Mouse (Mus musculus) kidney, adult 2 months (tissue): ENCODE data around the gene Troap. TPM values are rescaled to one million over a fixed set of nuclear protein-coding genes. Genes with fewer than 3 reads are reported as not detected.

ENCODE experiments used
- DNase-seq: peaks from one replicate; pipeline ENCODE4 v3.0.0; 2021
- H3K27ac ChIP-seq: fragments of 200-500 bp; 2 replicates; pipeline ENCODE4 v1.5.1; 2012; ENCODE audit warnings: low read depth, low read length, control low read depth, inconsistent platforms; ENCODE audit not compliant: insufficient read depth
- H3K27me3 ChIP-seq: fragments of 200-500 bp; replicated peaks from 2 replicates; pipeline ENCODE4 v1.6.1; 2012; ENCODE audit warnings: mild to moderate bottlenecking, moderate library complexity, low read length, inconsistent platforms; ENCODE audit not compliant: control insufficient read depth, insufficient read depth
- H3K36me3 ChIP-seq: fragments of 200-500 bp; 2 replicates; pipeline ENCODE4 v1.6.1; 2012; ENCODE audit warnings: mild to moderate bottlenecking, moderate library complexity, low read length, inconsistent platforms; ENCODE audit not compliant: control insufficient read depth, insufficient read depth
- H3K4me1 ChIP-seq: fragments of 200-500 bp; 2 replicates; pipeline ENCODE4 v1.6.1; 2011; ENCODE audit warnings: low read length; ENCODE audit not compliant: control insufficient read depth, insufficient read depth
- H3K4me3 ChIP-seq: fragments of 200-500 bp; 2 replicates; pipeline ENCODE4 v1.5.1; 2011; ENCODE audit warnings: mild to moderate bottlenecking, low read depth, low read length, control low read depth; ENCODE audit not compliant: insufficient read depth
- CTCF ChIP-seq: fragments of 200-500 bp; conservative IDR thresholded peaks from 2 replicates; pipeline ENCODE4 v1.5.1; 2011; ENCODE audit warnings: low read depth, mild to moderate bottlenecking, control low read depth, low read length, moderate library complexity, mixed read lengths; ENCODE audit not compliant: insufficient read depth, insufficient read length
- POLR2A ChIP-seq: fragments of 200-500 bp; IDR thresholded peaks from one replicate; pipeline ENCODE4 v1.6.1; 2011; ENCODE audit warnings: low read depth, low read length, control low read depth
- WGBS: fragments of 180-500 bp; shearing (Covaris S2); methylation state at CpG from one replicate; pipeline ENCODE4 v1.1.7; 2018; 5-methylcytosine and 5-hydroxymethylcytosine counted together
- polyA plus RNA-seq: library from polyadenylated mRNA; depleted of rRNA; stranded (reverse); fragments of >200 nt; gene quantifications from 2 replicates; pipeline ENCODE4 v1.2.3, GENCODE M21; 2012

Gene Troap
- polyA plus RNA-seq, 1 experiment, result 0.33 TPM

DNA sequence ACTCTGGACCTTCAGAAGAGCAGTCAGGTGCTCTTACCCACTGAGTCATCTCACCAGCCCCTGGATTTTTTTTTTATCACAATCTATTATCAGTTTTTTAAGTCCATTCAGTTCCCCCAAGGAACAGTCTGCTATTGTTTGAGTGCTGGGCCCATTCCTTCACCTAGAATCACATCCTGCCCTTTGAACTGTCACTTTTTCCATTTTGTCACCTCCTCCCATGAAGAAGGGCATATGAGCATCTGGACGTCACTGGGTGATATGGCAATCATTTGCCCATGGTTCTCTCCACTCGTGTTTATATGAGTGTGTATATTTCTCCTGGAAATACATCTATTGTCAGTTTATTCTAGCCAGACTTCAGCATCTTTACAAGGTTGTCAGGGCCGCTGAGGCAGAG is 33.5 kb downstream of the Troap start:
- peaks cover 4% of the 10 kb centered on the region; the same call in 1 of the 2 replicates for H3K4me1 ChIP-seq
- DNase-seq, result no peak
- no peak overlapping the region for H3K27ac ChIP-seq
- TF ChIP-seq POLR2A (no peak), CTCF (no peak)
- WGBS, result 79% methylated on average over 3 of the region's 3 CpGs
- no peaks in the 10 kb centered on the region for H3K36me3 ChIP-seq
- H3K27me3 ChIP-seq, result no peaks in the 10 kb centered on the region
- H3K4me3 ChIP-seq, result no peak overlapping the region

DNA sequence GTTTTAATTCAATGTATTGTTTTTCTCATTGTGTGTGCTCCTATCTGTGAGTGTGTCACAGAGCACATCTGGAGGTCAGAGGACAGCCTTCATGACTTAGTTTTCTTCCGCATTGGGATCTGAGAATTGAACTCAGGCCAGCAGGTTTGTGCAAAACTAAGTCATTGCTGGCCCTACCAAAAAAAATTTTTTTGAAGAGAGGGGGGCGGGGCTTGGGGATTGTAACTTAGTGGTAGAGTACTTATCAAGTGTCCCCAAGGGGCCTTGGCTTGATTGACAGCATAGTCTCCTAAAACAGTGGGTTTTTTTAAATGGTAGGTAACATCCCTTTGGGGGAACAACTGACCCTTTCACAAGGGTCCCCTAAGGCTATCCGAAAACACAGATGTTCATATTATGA is 36.8 kb downstream of the Troap start:
- Histone ChIP-seq H3K27me3 (no peaks in the 10 kb centered on the region), H3K36me3 (no peaks in the 10 kb centered on the region), H3K4me3 (no peak overlapping the region), H3K4me1 (no peaks in the 10 kb centered on the region; the same call in 1 of the 2 replicates), H3K27ac (no peak overlapping the region)
- no peak for TF ChIP-seq CTCF
- TF ChIP-seq POLR2A, result no peak
- 87% methylated on average over 3 of the region's 3 CpGs for WGBS
- no peak for DNase-seq

DNA sequence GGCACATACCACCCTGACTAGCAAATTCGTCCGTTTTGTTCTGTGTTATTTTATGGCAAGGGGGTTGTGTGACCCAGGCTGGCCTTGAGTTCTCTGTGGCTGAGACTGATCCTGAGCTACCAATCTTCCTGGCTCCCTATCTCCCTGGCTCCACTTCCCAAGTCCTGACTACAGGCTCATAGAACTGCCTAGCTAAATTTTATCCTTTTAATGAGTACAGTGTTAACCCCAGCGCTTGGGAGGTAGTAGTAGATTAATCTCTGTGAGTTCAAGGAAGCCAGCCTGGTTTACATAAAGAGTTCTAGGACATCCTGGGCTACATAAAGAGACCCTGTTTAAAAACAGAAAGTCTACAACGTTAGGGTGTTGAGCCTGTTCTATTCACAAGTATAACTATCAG is 37.4 kb downstream of the Troap start:
- Histone ChIP-seq H3K4me3 (no peak overlapping the region), H3K4me1 (no peaks in the 10 kb centered on the region; the same call in 1 of the 2 replicates), H3K27me3 (no peaks in the 10 kb centered on the region), H3K27ac (peak overlapping the region; percentile 42), H3K36me3 (no peaks in the 10 kb centered on the region)
- TF ChIP-seq POLR2A, result no peak
- no peak for TF ChIP-seq CTCF
- DNase-seq, result peak; percentile 58
- 56% methylated on average over 4 of the region's 4 CpGs for WGBS

DNA sequence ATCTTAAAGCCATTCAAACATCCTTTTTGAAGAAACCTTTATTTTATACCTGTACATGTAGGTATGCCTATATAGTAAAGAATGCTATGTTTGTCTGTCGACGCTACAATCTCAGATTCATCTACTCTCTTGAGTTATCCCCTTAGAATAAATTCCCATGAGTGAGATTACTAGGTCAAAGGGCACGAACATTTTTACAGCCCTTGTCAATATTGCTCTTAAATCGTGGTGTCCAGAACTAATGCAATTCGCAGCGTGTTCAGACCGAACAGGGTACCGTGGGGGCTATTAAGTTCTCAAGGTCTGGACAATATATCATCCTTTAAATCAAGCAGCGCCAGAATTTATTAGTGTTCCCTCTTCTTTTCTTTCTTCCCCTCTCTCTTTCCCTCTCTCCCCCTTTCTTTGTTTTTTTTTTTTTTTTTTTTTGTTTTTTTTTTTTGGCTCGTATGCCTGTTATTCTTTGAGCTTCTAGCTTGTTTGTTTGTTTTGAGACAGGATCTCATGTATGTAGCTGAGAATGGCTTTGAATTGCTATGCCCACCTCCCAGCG is 38.5 kb downstream of the Troap start:
- Histone ChIP-seq H3K4me1 (no peaks in the 10 kb centered on the region; the same call in 1 of the 2 replicates), H3K4me3 (no peak overlapping the region)

DNA sequence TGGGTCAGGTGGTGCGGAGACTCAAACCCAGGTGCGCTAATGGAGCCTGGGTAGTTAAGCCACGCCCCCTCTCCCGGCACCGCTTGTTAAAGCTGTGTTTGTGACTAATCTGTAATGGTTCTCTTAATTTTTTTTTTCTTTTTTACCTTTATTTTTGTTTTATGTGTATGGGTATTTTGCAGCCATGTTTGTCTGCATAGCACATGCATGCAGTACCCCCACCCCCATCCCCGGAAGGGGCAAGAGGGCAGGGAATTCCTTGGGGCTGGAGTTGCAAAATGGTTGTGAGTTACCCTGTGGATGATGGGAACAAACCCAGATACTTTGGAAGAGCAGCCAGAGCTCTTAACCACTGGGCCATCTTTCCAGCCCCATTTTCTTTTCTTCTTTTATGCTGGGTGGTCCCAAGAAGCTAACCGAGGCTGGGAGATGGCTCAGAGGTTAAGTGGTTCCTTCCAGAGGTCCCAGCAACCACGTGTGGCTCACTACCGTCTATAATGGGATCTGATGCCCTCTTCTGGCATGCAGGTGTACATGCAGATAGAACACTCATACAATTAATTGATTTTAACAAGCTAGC is 39.1 kb downstream of the Troap start:
- WGBS, result 8% methylated on average over 9 of the region's 9 CpGs

More for the DNA sequence above, 38.5 kb downstream of the Troap start:
- H3K36me3 ChIP-seq, result no peaks in the 10 kb centered on the region
- no peak overlapping the region for H3K27ac ChIP-seq
- WGBS, result 46% methylated on average over 11 of the region's 11 CpGs
- no peaks in the 10 kb centered on the region for H3K27me3 ChIP-seq
- DNase-seq, result no peak
- TF ChIP-seq POLR2A, result no peak
- TF ChIP-seq CTCF, result no peak

DNA sequence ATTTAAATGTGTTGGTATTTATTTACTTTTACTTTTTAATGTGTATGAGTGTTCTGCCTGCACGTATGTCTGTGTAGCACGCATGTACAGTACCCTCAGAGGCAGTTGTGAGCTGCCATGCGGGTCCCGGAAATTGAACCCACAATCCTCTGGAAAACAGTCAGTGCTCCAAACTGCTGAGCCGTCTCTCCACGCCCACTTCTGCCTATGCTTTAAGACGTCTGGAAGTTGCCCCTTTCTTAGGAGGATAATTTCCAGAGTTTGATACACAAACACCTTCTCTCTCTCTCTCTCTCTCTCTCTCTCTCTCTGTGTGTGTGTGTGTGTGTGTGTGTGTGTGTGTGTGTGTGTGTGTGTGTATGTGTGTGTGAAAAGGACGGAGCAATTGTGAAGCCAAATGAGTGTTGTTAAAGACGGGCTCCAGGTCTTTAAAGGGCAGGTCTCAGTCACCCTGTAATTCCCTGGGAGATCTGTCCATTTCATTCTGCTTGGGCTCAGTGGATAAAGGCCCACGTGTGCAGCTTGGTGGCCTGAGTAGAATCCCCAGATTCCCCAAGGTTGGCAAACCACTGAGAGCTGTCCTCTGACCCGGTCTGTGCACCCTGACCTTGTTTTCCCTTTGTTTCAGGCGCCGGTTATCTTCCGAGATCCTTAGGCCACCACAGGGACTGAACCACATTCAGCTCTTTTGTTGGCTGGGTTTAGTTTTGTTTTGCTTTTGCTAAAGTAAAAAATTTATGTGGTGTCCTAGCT is 40.1 kb downstream of the Troap start:
- Histone ChIP-seq H3K36me3 (no peaks in the 10 kb centered on the region), H3K4me1 (no peaks in the 10 kb centered on the region; the same call in 1 of the 2 replicates), H3K27me3 (no peaks in the 10 kb centered on the region), H3K4me3 (no peak overlapping the region), H3K27ac (no peak overlapping the region)
- WGBS, result 60% methylated on average over 14 of the region's 14 CpGs
- DNase-seq, result no peak
- TF ChIP-seq CTCF (no peak), POLR2A (no peak)

More for the DNA sequence above, 39.1 kb downstream of the Troap start:
- Histone ChIP-seq H3K27me3 (no peaks in the 10 kb centered on the region), H3K27ac (no peak overlapping the region), H3K4me3 (no peak overlapping the region), H3K36me3 (no peaks in the 10 kb centered on the region), H3K4me1 (no peaks in the 10 kb centered on the region; the same call in 1 of the 2 replicates)
- peak; percentile 50 for TF ChIP-seq CTCF
- TF ChIP-seq POLR2A, result no peak
- DNase-seq, result no peak

DNA sequence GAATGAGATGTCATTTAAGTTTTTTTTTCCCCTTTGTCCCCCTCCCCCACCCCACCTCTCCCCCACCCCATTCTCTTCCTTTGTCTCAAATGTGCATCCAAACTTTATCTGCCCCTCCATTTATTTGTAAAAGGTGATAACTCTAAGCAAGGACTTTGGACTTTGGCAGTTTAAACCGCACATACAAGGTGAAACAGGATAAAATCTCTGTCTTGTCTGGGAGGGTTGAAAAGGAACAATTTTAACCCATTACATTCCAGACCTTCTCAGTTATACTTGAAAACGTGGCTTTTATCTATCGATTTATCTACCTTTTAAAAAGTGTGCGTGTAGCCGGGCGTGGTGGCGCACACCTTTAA is 40.7 kb downstream of the Troap start:
- no peaks in the 10 kb centered on the region for H3K27me3 ChIP-seq
- DNase-seq, result no peak
- H3K4me1 ChIP-seq, result no peaks in the 10 kb centered on the region; the same call in 1 of the 2 replicates
- no peak for TF ChIP-seq CTCF
- no peak for TF ChIP-seq POLR2A
- no peak overlapping the region for H3K4me3 ChIP-seq
- no peaks in the 10 kb centered on the region for H3K36me3 ChIP-seq
- 82% methylated on average over 7 of the region's 7 CpGs for WGBS
- H3K27ac ChIP-seq, result no peak overlapping the region
